Mouse (Mus musculus): ENCODE data around the gene Fam110a.

GRCm38 (mm10) chr2:151967792-151968191 is 12.2 kb downstream of the Fam110a start:
- TF ChIP-seq POLR2A (IDR thresholded peaks at IDR 0.05; ENCODE audit: low read depth, low read length) (no peak), CTCF (IDR thresholded peaks at IDR 0.05; ENCODE audit: extremely low read depth, insufficient read depth, insufficient read length, insufficient replicate concordance) (no peak)
